Mouse (Mus musculus) left cerebral cortex, postnatal 25 days (tissue): ENCODE measurements around the gene Mturn. TPM values are rescaled to one million over a fixed set of nuclear protein-coding genes. Genes with fewer than 3 reads are reported as not detected.

ENCODE experiments used
- DNase-seq, 2 experiments: peaks; one replicate each; pipeline ENCODE4 v3.0.0; 2022; ENCODE audit warnings: low spot score in 2 of 2, mixed read lengths in 1 of 2
- intact Hi-C: fragments of 180-260 bp; cut with DNase I; formaldehyde crosslinking; loops from one replicate; pipeline ENCODE4 v1.15.1; 2025
- total RNA-seq, 2 experiments: library from RNA; stranded (reverse); gene quantifications; 2 replicates each; pipeline ENCODE4 v1.2.3; 2021

Mturn gene
- 10 to 100 TPM; 80.3 to 90.3 TPM for total RNA-seq

GRCm38 (mm10) chr6:54680891-54681745 is at the start of gene Mturn:
Gene Mturn, plus strand, starts transcription at chr6:54681624.
- peak; percentile 98 to 99 for DNase-seq
- intact Hi-C loops: loop anchor here (5.0 kb wide), 1 partner anchor 49 kb away; no protein-coding TSS in a partner anchor

- intact Hi-C loops: no loop called here
- DNase-seq: no peak
These were observed 41.5 kb upstream of the Mturn start for GRCm38 (mm10) chr6:54639877-54640276.

GRCm38 (mm10) chr6:54641953-54642352 is 39.5 kb upstream of the Mturn start:
- intact Hi-C loops: no loop called here
- DNase-seq: peak in 1 of 2 experiments; percentile 77

GRCm38 (mm10) chr6:54643181-54643580 is 38.2 kb upstream of the Mturn start:
- DNase-seq: no peak

GRCm38 (mm10) chr6:54655471-54656095 is 25.8 kb upstream of the Mturn start:
- intact Hi-C loops: no loop called here
- DNase-seq: no peak

More at GRCm38 (mm10) chr6:54643181-54643580, 38.2 kb upstream of the Mturn start:
- intact Hi-C loops: no loop called here

GRCm38 (mm10) chr6:54657861-54658260 is 23.6 kb upstream of the Mturn start:
- intact Hi-C loops: no loop called here
- DNase-seq: no peak

- intact Hi-C loops: no loop called here
- no peak for DNase-seq
These were observed 11.6 kb upstream of the Mturn start for GRCm38 (mm10) chr6:54669868-54670267.

- intact Hi-C loops: no loop called here
- DNase-seq: no peak
These were observed 8.5 kb upstream of the Mturn start for GRCm38 (mm10) chr6:54672901-54673300.

GRCm38 (mm10) chr6:54679686-54680085 is 1.7 kb upstream of the Mturn start:
- intact Hi-C loops: loop anchor here (5.0 kb wide), 1 partner anchor 47 kb away; no protein-coding TSS in a partner anchor
- DNase-seq: no peak

- intact Hi-C loops: loop anchor here (5.0 kb wide), 1 partner anchor 50 kb away; no protein-coding TSS in a partner anchor
- DNase-seq: peak; percentile 31 to 34
These were observed 463 bp downstream of the Mturn start for GRCm38 (mm10) chr6:54681746-54682428.

GRCm38 (mm10) chr6:54684085-54684484 is 2.7 kb downstream of the Mturn start:
- no peak for DNase-seq
- intact Hi-C loops: loop anchor here (5.0 kb wide), 1 partner anchor 52 kb away; no protein-coding TSS in a partner anchor

GRCm38 (mm10) chr6:54685103-54685502 is 3.7 kb downstream of the Mturn start:
- intact Hi-C loops: no loop called here
- no peak for DNase-seq

- intact Hi-C loops: no loop called here
- DNase-seq: peak in 1 of 2 experiments; percentile 19
These were observed 4.4 kb downstream of the Mturn start for GRCm38 (mm10) chr6:54685716-54686395.

GRCm38 (mm10) chr6:54686946-54687737 is 5.7 kb downstream of the Mturn start:
- intact Hi-C loops: no loop called here
- no peak for DNase-seq

GRCm38 (mm10) chr6:54688467-54689323 is 7.3 kb downstream of the Mturn start:
- DNase-seq: no peak
- intact Hi-C loops: no loop called here

GRCm38 (mm10) chr6:54689686-54690085 is 8.3 kb downstream of the Mturn start:
- no peak for DNase-seq
- intact Hi-C loops: no loop called here

GRCm38 (mm10) chr6:54690838-54691237 is 9.4 kb downstream of the Mturn start:
- DNase-seq: peak in 1 of 2 experiments; percentile 61
- intact Hi-C loops: no loop called here
